Mouse (Mus musculus): ENCODE measurements around the gene Hmgcs1. TPM values are rescaled to one million over a fixed set of nuclear protein-coding genes. Genes with fewer than 3 reads are reported as not detected.

Hmgcs1 gene
- total RNA-seq, 4 experiments from 2014 or later: 23.9 to 27.6 (median 25.4) TPM

DNA sequence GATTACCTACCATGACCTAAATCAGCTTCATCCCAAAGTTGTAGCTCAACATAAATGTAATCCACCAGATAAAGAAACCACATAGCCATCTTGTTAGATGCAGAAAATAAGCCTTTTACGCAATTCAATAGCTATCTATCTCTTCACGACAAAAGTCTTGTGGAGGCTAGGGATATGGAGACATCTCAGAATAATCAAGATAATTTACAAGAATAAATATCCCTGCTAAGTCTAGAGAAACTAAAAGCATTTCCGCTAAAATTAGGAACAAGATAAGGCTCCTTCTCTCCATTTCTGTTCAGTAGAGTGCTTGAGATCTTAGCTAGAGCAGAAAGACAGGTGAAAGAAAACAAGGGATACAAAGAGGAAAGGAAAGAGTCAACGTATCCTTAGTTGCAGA, 56.8 kb downstream of the Hmgcs1 start:
- no peak for DNase-seq (ENCODE audit: low spot score in 2 of 2)

DNA sequence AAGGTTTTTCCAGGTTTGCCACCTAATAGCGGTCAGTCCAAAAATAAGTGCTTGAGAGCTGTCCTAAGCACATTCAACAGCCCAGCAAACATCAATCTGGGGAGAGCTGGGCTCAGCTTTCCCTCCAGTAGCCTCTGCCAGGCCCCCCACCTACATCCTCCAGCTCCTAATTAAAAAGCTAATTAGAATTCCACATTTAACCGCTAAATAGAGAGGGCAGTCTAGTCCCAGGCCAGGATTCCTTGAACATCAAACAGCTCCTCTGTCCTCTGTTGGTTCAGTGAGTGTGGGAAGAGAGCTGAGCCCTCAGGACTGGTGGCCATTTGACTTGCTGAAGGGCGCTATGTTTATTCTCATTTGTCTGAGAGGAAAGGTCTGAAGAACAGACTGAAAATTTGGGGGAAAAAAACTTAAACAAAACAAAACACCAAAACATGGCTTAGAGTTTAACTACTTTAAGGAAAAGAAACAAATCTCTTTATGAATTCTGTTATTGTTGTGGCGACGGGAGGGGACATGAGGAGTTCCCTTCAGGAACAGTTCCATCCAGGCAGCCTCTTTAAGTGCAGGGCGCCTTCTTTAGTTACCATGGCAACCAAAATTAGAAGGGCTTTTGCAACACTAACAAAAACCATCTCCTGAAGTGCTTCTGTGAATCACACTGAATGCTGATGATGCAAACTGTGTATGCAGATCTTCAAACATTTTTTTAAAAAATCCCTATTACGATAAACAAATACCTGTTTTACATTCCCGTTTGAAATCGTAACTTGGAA, 63.9 kb downstream of the Hmgcs1 start:
- DNase-seq (ENCODE audit: low spot score in 2 of 2): no peak

DNA sequence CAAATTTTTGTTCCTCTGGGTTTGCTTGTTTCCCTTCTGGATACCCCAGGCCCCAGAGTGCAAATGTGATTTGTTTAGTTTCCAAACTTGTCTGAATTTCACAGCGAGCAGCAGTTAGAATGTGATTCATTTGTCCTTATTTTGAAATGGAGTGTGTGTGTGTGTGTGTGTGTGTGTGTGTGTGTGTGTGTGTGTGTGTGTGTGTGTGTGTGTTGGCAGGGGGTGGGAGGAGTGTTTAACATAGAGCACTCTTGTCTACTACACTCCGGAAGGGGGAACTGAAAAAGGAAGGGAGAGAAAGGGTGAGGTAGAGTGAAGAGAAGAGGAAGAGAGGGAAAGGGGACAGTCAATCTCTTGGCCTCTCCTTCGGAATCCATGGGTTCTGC, 64.4 kb downstream of the Hmgcs1 start:
- no peak for DNase-seq (ENCODE audit: low spot score in 2 of 2)

DNA sequence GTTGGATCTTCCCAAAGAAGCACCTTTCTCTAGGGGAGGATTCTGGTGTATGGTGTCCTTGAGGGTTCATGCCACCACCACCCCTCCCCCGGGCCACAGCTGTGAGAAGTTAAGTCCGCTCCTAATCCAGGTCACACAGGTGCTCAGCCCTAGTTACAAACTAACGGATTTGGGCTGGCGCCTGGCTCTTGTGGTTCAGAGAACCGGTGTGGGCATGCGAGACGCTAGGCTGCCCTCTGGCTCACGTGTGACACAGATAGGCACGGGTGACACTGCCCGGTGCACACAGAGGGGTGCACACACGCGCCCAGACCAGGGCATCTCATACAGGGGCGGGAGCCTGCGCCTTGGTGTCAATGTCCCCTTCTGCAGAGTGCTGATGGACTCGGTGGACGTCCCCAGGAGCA, 65.0 kb downstream of the Hmgcs1 start:
- DNase-seq (ENCODE audit: low spot score in 2 of 2): peak in 1 of 2 experiments; percentile 11

DNA sequence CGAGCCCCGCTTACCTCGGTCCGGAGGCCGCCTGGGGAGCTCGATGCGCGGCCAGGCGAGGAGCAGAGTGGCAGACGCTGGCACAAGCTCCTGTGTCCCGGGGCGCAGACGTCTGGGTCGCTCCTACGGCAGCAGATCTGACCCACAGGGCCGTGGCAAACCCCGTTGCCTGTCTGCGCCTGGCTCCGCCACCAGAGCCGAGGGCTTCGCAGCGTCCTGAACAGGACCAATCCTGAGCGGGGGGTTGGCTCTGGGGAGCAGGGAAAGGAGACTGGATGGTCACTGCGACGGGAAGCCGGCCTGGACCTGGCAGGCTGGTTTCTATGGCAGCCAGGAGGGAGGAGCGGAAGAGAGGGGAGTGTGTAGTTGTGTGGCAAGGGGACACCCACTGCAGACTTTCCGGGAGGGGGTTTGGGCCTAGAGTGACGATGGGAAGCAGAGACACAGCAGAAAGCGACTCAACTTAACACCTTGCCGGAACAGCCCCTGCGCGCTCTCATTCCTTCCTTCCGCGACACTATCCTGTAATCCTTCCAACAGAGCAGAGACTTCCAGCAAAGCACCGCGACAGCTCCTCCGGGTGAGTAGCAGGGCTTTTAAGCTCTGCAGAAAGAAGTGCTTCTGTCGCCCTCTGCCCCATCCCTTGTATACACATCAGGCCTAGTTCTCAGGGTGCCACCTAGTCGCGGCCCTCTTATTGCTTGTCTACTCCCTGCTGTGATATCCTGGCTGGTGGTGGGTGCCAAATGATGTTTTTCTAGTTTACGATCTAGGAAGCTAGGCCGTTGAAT, 65.7 kb downstream of the Hmgcs1 start, which contains the start of gene Nim1k:
TSS of gene Nim1k (minus strand) at position 202 of the 791 bp plus-strand sequence.
- peak; percentile 56 to 76 for DNase-seq (ENCODE audit: low spot score in 2 of 2)

DNA sequence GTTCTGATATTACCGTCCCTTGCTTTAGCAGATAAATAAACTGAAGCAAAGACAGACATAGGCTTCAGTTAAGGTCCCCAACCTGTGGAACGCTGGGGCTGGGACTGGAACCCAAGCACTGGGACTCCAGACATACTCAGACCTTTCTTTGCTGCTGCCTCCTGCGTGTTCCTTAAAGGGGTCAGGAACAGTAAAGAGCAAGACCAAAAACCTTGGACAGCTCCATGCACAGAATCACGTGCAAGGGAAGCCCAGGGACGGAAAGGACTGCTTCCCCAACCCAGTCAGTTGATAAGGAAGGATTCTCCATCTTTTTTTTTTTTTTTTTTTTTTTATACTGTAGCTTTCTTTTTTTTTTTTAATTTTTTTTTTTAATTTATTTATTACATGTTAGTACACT, 66.7 kb downstream of the Hmgcs1 start:
- no peak for DNase-seq (ENCODE audit: low spot score in 2 of 2)

Other genes with a start within 250 kb of the Hmgcs1 start
- 1 to 10 TPM; 5.2 to 7.5 (median 5.4) TPM for gene 4833420G17Rik, start 227.6 kb upstream of the Hmgcs1 start, total RNA-seq (2022)
- 10 to 100 TPM; 15.2 to 23.8 (median 18.6) TPM for gene Tmem267, start 202.3 kb upstream of the Hmgcs1 start, total RNA-seq (2022)
- under 1 TPM in 3 of 4 experiments, not detected in 1; 0.25 to 0.39 (median 0.35) TPM for gene 3110070M22Rik, start 202.0 kb upstream of the Hmgcs1 start, total RNA-seq (2022)
- under 1 TPM; 0.19 to 0.83 (median 0.48) TPM for gene Ccl28, start 66.6 kb upstream of the Hmgcs1 start, total RNA-seq (2022)
- 1 to 10 TPM; 1.2 to 2.2 (median 1.4) TPM for gene Nim1k, start 65.5 kb downstream of the Hmgcs1 start, total RNA-seq (2022)
- gene Zfp131, start 100.5 kb downstream of the Hmgcs1 start, total RNA-seq (2022): 10 to 100 TPM; 19.8 to 24.7 (median 20.5) TPM
- gene AF067063, start 139.8 kb downstream of the Hmgcs1 start, total RNA-seq (2022): not detected
- not detected for gene D13Ertd608e, start 145.6 kb downstream of the Hmgcs1 start, total RNA-seq (2022)
- gene Tcstv1, start 204.4 kb downstream of the Hmgcs1 start, total RNA-seq (2022): not detected
- gene Gm21761, start 238.9 kb downstream of the Hmgcs1 start, total RNA-seq (2022): not detected